Mouse (Mus musculus): ENCODE measurements at regions not wholly inside any gene's neighbourhood (a gene's known extent, or its start where the extent isn't known, plus 50 kb on each side); places are given as distances from the start of the nearest gene placed in this dataset.

- no peak for DNase-seq
Observed at GRCm38 (mm10) chr4:66622650-66623394, 204.6 kb upstream of the Tlr4 start.

- DNase-seq: no peak
Observed at GRCm38 (mm10) chr4:66618811-66619440, 208.5 kb upstream of the Tlr4 start.

GRCm38 (mm10) chr4:66617743-66618736, 209.3 kb upstream of the Tlr4 start:
- no peak for DNase-seq

DNA sequence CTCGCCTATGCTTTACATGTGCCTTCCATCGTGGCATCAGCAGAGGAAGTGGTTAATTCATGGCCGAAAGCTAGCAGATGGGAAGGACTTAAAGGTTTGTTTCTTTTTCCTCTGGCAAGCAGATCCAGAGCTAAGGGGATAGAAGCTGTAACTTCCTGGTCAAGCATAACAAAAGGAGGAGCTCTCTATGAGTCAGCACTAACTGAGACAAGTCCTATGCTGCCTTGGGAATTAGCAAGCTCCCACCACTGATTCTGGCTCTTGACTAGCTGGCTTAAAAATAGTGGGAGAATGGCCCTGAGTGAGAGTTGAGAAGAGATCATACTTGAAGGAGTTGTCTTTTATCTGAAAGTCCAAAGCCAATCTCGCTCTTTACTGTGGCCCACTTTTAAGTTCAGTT, 210.3 kb upstream of the Tlr4 start:
- no peak for DNase-seq

GRCm38 (mm10) chr4:66604849-66605248, 200.4 kb upstream of the Astn2 start:
- DNase-seq: no peak

DNA sequence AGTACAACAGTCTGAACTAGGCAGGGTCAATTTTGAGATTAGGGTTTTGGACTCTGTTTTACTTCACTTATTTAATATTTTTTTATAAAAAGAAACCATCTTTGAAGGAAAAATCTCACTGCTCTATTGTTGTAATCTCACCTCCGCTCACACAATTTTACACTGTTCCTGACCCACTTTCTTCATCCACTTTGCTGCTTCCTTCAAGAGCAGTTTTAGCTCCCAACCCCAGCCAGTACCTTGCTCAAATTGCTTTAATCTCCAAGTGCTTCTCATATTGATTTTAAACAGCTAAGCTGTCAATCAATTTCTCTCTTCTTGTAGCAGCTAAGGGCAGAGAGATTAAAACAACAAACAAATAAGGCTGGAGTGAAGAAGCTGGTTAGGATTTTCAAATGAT, 194.3 kb upstream of the Astn2 start:
- no peak for DNase-seq

DNA sequence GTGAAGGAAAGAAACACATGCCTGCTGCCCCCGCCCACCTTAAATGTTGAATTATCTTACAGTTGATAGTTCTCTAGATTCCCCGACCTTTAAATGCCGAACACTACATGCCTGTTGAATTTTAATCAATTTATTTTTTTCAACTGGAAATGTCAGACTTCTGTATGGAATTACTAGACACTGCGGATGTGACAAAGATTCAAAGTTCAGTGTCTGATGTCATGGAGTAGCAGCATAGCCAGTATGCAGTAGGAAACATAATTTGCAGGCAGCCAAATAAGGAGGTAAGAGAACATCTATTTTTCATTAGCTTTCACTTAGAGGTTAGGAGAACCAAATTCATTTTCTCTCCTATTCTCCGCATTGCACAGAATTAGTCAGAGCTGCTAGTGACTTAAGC, 182.2 kb upstream of the Astn2 start:
- no peak for DNase-seq

DNA sequence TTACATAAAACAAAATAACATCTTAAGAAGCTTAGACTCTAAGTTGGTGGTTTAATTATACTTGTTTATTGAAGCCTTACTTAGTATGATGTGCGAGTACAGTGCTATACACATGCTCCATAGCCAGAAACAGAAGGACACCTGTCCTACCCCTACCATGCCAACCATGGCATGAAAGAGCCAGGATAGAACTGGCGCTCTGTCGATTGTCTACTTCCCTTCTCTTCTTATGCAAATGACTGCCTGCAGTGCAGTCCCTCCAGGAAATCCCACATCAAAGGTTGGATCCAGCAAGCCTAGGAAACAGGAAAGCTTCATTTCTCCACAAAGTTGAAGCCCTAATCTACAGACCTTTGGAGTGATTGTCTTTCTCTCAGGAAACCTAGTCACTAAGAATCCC, 181.8 kb upstream of the Astn2 start:
- no peak for DNase-seq

- DNase-seq: no peak
Observed at GRCm38 (mm10) chr4:66556936-66557335, 152.5 kb upstream of the Astn2 start.

DNA sequence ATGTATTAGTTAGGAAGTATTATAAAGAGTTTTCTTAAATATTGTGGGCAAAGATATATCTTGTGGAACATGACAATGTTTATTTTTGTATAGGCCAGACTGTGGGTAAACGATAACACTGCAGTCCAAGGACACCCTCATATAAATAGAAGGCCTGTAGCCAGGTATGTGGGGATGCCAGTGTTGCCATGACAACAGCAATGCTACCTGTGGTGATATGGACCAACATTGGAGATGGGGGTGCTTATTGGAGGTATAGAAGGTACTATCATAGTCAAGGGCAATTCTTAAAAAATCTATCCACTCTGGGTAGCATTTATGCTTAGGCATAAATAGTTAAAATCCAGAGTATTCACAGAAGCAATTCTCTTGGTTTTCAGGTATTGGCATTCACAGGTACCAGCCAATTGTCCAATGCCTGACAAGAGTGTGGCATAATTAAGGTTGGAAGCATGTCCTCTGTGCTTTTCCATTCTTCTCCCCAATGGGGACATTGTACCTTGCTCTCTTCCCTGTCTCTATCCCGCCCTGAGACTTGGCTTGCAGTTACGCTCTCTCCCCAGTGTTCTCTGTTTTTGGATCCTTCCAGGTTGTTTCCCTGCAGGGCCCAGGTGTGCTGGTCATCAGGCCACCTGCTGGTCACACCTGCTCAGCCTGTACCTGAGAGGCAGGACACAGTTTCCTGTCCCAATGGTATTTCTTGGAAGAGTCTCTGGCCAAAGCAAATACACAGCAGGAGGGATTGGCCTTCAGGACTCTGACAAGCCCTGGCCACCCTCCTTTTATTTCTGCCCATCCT, 146.1 kb upstream of the Astn2 start:
- DNase-seq: no peak

DNA sequence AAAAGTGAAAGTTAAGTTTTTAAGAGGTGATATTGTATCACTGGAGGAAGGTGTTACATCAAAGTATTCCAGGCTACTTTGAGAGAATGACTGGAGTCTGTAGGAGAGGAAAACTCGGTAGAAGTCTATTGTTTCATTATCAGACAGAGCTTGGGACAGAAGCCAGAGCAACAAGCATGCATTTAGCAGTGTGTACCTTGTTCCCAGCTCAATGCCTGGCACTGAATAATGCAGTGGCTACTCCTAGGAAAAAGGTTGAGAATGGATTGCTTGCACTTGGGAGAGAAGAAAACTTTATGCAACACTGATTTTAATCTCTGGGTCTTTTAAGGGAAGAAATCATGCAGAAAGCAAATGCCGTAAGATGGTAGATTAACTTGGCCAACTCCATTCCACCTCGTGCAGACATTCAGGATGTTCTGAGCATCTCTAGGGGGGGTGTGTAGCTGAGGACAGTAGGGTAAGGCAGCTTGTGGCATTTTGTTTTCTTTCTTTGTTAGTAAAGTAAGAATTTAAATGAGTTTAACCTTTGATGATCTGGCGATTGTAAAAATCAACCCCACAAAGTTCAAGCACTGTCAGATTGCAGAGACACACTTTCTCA, 138.5 kb upstream of the Astn2 start:
- DNase-seq: no peak

DNA sequence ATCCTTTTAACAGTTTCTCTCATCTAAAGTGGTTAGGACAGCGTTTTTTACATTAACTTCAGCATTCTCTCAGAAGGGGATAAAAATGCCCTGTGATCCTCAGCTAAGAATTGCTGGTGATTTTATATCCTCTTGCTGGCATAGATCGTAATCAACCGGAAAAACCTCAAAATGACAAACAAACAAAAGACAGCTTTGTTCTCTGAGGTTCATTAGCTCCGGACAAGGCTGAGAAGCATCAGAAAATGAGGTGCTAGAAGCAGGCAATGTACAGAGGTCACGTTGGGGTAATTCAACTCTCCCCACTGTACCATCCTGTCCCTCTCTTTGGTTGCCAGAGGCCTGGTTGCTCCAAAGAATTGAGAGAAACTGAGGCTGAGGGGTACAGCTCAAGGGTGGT, 120.0 kb upstream of the Astn2 start:
- no peak for DNase-seq

DNA sequence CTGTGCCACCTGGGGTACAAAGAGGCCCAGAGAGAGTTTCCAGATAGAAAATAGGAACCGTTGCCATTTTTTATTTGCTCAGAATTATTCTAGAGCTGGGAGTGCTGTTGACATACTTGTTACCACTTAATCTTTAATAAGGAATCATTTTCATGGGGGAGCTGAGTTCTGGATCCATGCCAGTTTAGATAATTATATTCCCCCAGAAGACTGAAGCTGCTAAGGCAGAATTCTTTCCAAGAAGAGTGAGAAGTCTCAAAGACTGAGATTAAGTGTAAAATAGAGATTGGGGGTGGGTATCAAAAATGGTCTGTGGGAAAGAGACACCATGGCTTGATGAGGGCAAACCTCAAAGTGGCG, 119.5 kb upstream of the Astn2 start:
- DNase-seq: no peak

DNA sequence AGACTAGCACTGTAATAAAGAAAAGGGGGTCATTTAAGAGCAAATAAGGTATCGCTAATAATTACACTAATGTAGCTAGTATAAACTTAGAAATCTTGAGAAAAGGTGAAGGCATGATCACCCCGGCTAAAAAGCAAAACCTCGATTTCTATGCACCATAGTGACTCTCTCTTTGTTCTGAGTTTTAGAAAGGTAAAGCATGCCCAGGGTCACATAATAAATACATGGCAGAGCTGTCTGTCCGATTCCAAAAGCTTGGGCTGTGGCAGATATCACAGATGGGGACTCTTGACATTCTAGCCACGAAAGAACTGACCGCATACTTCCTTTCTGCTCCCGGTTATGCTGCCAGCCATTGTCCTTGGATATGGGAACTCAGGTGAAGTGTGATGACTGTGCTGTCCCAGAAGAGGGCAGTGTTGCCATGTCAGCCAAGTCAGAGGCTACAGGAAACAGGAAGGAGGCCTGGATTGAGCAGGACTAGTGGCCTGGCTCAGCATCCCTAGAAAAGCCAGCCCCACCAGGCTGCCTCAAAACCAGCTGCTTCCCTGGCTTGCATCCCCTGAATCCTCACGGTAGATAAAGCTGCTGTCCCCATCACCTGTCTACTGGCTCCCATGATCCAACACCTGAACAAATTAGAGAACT, 119.0 kb upstream of the Astn2 start:
- peak; percentile 5 for DNase-seq

DNA sequence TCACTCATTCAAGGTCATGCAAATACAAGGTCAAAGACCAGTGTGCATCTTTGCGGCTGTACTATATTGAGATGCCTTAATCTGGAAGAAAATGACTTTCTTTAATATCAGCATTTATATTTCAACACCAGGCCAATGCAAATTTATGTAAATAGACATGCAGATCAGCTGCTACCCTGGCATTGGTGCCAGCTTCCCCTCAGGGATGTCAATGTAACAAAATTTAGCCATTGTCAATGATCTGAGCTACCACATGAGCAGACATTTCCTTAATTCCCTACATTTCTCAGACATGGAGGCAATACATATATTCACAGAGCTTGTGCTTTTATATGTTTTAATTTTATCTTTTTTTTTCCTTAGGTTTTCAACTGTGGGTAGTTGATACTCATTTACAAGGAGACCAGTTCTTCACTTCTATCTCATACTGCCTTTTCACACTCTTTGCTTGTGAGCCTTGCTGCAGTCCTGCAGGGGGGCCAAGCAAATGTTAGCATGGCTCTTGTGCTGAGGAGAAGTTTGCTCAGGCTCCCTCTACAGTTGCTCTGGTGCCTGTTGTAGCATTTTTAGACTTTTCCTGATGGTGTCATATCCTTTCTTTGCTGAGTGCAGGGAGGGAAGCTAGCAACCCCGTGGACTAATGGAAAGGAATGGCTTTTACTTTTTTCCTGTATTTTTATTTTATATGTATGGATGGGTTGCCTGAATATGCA, 117.8 kb upstream of the Astn2 start:
- no peak for DNase-seq

GRCm38 (mm10) chr4:66520796-66521195, 116.4 kb upstream of the Astn2 start:
- DNase-seq: no peak

- DNase-seq: no peak
Observed at GRCm38 (mm10) chr4:66515815-66516214, 111.4 kb upstream of the Astn2 start.

GRCm38 (mm10) chr4:66483496-66483895, 79.1 kb upstream of the Astn2 start:
- no peak for DNase-seq

DNA sequence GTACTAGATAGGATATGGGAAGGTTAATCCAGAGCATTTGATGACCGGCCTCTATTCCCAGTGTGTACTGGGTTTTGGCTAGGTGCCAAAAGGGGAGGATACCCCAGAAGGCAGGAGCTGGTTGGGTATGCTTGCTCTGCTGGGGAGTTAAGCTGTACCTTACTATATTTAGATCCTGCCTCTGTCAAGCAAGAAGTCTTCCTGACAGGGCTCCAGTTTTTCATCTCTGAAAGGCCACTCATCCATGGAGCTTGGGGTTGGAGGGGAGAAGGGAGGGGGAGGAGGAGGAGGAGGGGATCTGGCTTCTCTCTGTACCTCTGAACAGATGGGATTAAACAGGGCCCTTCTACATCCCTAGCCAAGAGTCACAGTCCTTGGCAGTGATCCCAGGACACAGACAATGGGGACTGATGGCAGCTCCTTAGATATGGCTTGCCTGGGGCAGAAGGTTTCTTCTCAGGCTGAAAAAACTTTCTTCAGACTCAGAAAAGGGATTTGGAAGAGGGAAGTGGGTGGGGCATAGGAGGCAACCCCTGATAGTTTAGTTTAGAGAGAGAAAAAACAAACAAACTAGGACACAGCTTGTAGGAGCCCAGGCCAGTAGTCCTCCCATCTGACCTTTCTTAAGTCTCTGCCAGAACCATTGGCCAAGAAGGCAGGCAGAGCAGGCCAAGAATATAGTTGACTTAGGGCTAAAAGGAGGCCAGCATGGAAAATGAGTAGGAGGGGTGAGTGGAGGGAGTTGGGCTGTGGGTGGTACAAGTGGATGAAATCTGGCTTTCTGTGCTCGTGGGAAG, 78.3 kb upstream of the Astn2 start:
- peak; percentile 51 for DNase-seq

DNA sequence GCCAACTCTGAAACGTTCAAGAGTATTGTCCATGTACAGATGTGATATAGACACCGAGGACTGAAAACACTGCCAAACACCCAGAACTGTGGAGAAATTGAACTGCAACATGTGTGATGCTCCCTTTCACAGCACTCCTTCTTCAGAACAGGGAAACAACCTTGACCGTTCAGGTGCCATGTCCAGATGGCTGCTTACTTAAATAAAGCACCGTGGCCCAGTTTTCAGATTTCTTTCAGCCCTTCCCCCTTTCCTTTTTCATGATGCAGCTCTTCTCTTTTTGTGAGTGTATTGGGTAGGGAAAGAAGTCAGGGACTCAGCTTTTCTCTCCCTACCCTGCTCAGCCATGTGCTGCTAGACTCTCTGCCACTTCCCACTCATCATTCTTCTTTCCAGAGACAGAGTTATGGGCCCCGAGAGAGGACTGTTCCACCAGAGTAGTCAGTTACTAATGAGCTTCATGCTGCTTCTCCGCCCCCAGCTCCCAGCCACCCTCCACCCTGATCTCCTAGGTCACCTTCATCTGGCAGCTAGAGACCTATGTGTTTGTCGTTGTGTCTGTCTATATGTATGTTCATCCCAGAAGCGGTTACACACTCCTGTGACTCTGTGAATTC, 74.3 kb upstream of the Astn2 start:
- no peak for DNase-seq

Data from lung, postnatal 14 days (tissue).